Mouse (Mus musculus) A20 (cell line): Measurements from ENCODE around the gene 2810004N23Rik.
"Not testable (repeated sequence)": the region's sequence is repeated elsewhere in the genome, so short reads cannot be mapped to it uniquely, and the experiment has no call there.

ENCODE experiments used
- DNase-seq: peaks from one replicate; pipeline ENCODE4 v3.0.0-alpha.2; 2011; ENCODE audit warnings: low read depth, low spot score

The 2810004N23Rik gene

GRCm38 (mm10) chr8:124866669-124867068, 3.7 kb upstream of the 2810004N23Rik start:
- no peak for DNase-seq

GRCm38 (mm10) chr8:124863729-124864128, 809 bp upstream of the 2810004N23Rik start:
- peak; percentile 62 for DNase-seq

GRCm38 (mm10) chr8:124863163-124863677, 300 bp upstream of the 2810004N23Rik start:
- DNase-seq: no peak

- DNase-seq: no peak
These were observed 2.7 kb downstream of the 2810004N23Rik start for GRCm38 (mm10) chr8:124860188-124860587.

- peak; percentile 34 for DNase-seq
These were observed 3.5 kb downstream of the 2810004N23Rik start for GRCm38 (mm10) chr8:124859466-124859865.

GRCm38 (mm10) chr8:124853511-124853910, 9.4 kb downstream of the 2810004N23Rik start:
- no peak for DNase-seq

GRCm38 (mm10) chr8:124845573-124845972, 17.3 kb downstream of the 2810004N23Rik start:
- no peak for DNase-seq

GRCm38 (mm10) chr8:124845131-124845530, 17.8 kb downstream of the 2810004N23Rik start:
- no peak for DNase-seq

GRCm38 (mm10) chr8:124842929-124843328, 20.0 kb downstream of the 2810004N23Rik start:
- DNase-seq: not testable (repeated sequence)

- no peak for DNase-seq
These were observed 21.1 kb downstream of the 2810004N23Rik start for GRCm38 (mm10) chr8:124841775-124842174.

- no peak for DNase-seq
These were observed 22.0 kb downstream of the 2810004N23Rik start for GRCm38 (mm10) chr8:124840900-124841299.

- no peak for DNase-seq
These were observed 23.5 kb downstream of the 2810004N23Rik start for GRCm38 (mm10) chr8:124839371-124839770.

GRCm38 (mm10) chr8:124837956-124838355, 25.0 kb downstream of the 2810004N23Rik start:
- no peak for DNase-seq

- DNase-seq: no peak
These were observed 26.0 kb downstream of the 2810004N23Rik start for GRCm38 (mm10) chr8:124836907-124837306.

GRCm38 (mm10) chr8:124836273-124836672, 26.6 kb downstream of the 2810004N23Rik start:
- no peak for DNase-seq

GRCm38 (mm10) chr8:124835848-124836247, 27.1 kb downstream of the 2810004N23Rik start:
- no peak for DNase-seq

- no peak for DNase-seq
These were observed 29.3 kb downstream of the 2810004N23Rik start for GRCm38 (mm10) chr8:124833430-124834205.

- DNase-seq: no peak
These were observed 31.0 kb downstream of the 2810004N23Rik start for GRCm38 (mm10) chr8:124831941-124832340.

- no peak for DNase-seq
These were observed 31.4 kb downstream of the 2810004N23Rik start for GRCm38 (mm10) chr8:124831531-124831930.

- no peak for DNase-seq
These were observed 32.9 kb downstream of the 2810004N23Rik start for GRCm38 (mm10) chr8:124830050-124830449.

GRCm38 (mm10) chr8:124828561-124829240, 34.2 kb downstream of the 2810004N23Rik start:
- no peak for DNase-seq

GRCm38 (mm10) chr8:124827387-124827786, 35.5 kb downstream of the 2810004N23Rik start:
- DNase-seq: peak; percentile 57

- peak; percentile 31 for DNase-seq
These were observed 36.3 kb downstream of the 2810004N23Rik start for GRCm38 (mm10) chr8:124826658-124827057.
